Mouse (Mus musculus) olfactory bulb, adult 2 months (tissue): ENCODE data around the gene Tfcp2. TPM values are rescaled to one million over a fixed set of nuclear protein-coding genes. Genes with fewer than 3 reads are reported as not detected.
"Not testable (repeated sequence)": the region's sequence is repeated elsewhere in the genome, so short reads cannot be mapped to it uniquely, and the experiment has no call there.

Experiments
- H3K27ac ChIP-seq: fragments of 200-500 bp; 2 replicates; pipeline ENCODE4 v1.5.1; 2012; ENCODE audit warnings: low read depth, low read length; ENCODE audit not compliant: insufficient read depth
- H3K4me1 ChIP-seq: fragments of 200-500 bp; 2 replicates; pipeline ENCODE4 v1.6.1; 2012; ENCODE audit warnings: low read length; ENCODE audit not compliant: control insufficient read depth, insufficient read depth
- H3K4me3 ChIP-seq: fragments of 200-500 bp; 2 replicates; pipeline ENCODE4 v1.5.1; 2012; ENCODE audit warnings: mild to moderate bottlenecking, low read depth, low read length, moderate library complexity; ENCODE audit not compliant: insufficient read depth
- CTCF ChIP-seq: fragments of 200-500 bp; IDR thresholded peaks from 2 replicates; pipeline ENCODE4 v1.5.1; 2012; ENCODE audit warnings: low read depth, mild to moderate bottlenecking, low read length, moderate library complexity; ENCODE audit not compliant: insufficient read depth
- POLR2A ChIP-seq: fragments of 200-500 bp; IDR thresholded peaks from 2 replicates; pipeline ENCODE4 v1.6.1; 2012; ENCODE audit warnings: mild to moderate bottlenecking, low read depth, low read length, moderate library complexity; ENCODE audit not compliant: insufficient read depth
- WGBS: fragments of 180-500 bp; shearing (Covaris S2); methylation state at CpG from one replicate; pipeline ENCODE4 v1.1.7; 2018; 5-methylcytosine and 5-hydroxymethylcytosine counted together
- polyA plus RNA-seq: library from polyadenylated mRNA; stranded (reverse); fragments of >200 nt; gene quantifications from 2 replicates; pipeline ENCODE4 v1.2.4, GENCODE M21; 2012; ENCODE audit warnings: low replicate concordance; ENCODE audit not compliant: missing spikeins, insufficient read depth, insufficient read length

The Tfcp2 gene
- polyA plus RNA-seq, 1 experiment = not detected

DNA sequence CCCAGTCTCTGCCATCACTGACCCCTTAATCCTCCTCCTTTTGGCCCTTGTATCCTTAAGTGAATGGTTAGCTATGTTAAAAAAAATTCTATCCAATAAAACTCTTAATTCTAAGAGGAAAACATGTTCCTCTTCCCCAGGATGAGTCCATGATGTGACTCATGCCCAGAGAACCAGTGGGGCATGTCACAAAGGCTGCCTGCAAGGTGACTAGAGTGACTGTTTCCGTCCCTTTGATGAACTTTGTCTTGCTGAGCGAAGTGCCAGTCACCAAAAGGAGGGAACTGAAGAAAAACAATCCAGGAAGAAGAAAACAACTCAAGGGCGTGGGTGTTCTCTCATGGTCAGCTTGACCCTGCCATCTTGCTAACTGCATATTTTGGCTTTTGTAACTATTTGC lies 17.4 kb upstream of the Tfcp2 start:
- 80% methylated on average over 3 of the region's 3 CpGs for WGBS
- no peak overlapping the region for H3K27ac ChIP-seq
- H3K4me3 ChIP-seq = no peak overlapping the region
- TF ChIP-seq CTCF = no peak
- TF ChIP-seq POLR2A = no peak
- H3K4me1 ChIP-seq = 0 out of 2 replicates have a peak, but pooled peaks cover 7% of the 10 kb centered on the region

DNA sequence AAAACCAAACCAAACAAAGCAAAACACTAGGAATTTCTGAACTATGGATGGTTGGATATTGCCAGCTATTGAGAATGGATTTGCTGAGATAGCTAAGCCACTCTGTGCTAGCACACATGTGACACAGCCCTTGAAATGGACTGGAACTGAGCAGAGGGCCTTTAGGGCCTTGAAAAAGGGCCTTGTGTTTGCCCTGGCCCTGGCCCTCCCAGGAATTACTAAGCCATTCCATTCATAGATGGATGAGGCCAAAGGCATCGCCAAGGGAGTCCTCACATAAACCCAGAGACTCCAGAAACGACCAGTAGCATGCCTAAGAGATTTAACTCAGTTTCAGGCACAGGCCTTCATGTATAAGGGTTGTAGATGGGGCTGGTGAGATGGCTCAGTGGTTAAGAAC lies 14.7 kb upstream of the Tfcp2 start:
- Histone ChIP-seq H3K4me3 (no peak overlapping the region), H3K4me1 (no peaks in the 10 kb centered on the region), H3K27ac (no peak overlapping the region)
- TF ChIP-seq CTCF (no peak), POLR2A (no peak)
- WGBS = 59% methylated on average over 2 of the region's 2 CpGs

DNA sequence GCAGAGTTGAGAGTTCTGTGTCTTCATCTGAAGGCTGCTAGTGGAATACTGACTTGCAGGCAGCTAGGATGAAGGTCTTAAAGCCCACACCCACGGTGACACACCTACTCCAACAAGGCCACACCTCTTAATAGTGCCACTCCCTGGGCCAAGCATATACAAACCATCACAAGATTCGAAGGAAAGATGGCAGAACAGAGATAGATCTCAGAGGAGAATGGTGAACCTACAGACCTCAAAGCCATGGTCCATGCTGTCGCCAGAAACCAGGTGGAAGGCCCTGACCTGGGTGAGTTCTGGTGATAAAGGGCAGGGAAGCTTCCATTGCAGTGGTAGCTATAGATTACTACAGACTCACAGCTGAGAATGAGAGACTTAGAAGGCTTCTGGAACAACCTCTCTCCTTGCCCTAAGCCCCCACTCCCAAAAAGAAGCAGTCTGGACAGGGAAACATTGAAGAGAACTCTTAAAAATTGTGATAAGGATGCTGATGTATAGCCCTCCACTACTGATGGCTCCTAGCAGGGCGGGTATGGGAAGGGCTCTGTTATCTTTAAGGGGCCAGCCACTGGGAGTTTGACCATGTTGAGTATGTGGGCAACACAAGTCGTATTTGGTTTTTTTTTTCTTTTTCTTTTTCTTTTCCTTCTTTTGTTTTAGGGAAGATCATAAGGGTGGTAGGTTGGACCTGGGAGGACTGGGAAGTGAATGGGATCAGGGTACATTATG lies 6.1 kb upstream of the Tfcp2 start:
- no peak overlapping the region for H3K4me3 ChIP-seq
- H3K27ac ChIP-seq = no peak overlapping the region
- no peaks in the 10 kb centered on the region for H3K4me1 ChIP-seq
- 76% methylated on average over 5 of the region's 5 CpGs for WGBS
- TF ChIP-seq POLR2A (no peak), CTCF (no peak)

- WGBS = 86% methylated on average over 9 of the region's 9 CpGs
- H3K4me1 ChIP-seq = no peaks in the 10 kb centered on the region
- no peak overlapping the region for H3K4me3 ChIP-seq
- H3K27ac ChIP-seq = no peak overlapping the region
- TF ChIP-seq CTCF (no peak), POLR2A (no peak)
These were observed 4.6 kb upstream of the Tfcp2 start for GRCm38 (mm10) chr15:100556378-100556777.

DNA sequence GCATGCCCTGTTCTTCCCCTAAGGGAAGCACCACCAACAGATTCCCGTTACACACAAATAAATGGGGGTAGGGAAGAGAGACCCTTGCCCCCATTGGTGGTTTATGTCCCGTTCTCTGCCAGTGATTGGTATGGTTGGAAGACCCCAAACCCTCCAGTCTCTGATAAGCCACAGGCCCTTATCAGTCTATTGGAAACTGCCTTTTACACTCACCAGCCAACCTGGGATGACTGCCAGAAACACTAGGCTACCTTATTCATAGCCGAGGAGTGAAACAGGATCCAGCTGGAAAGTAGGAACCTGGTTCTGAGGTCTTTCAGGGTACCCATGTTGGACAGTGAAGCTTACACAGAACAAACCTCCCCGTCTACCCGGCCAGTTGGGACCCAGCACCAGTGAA lies 4.2 kb upstream of the Tfcp2 start:
- TF ChIP-seq POLR2A = no peak
- no peak for TF ChIP-seq CTCF
- 76% methylated on average over 5 of the region's 5 CpGs for WGBS
- Histone ChIP-seq H3K4me1 (no peaks in the 10 kb centered on the region), H3K27ac (no peak overlapping the region), H3K4me3 (no peak overlapping the region)

DNA sequence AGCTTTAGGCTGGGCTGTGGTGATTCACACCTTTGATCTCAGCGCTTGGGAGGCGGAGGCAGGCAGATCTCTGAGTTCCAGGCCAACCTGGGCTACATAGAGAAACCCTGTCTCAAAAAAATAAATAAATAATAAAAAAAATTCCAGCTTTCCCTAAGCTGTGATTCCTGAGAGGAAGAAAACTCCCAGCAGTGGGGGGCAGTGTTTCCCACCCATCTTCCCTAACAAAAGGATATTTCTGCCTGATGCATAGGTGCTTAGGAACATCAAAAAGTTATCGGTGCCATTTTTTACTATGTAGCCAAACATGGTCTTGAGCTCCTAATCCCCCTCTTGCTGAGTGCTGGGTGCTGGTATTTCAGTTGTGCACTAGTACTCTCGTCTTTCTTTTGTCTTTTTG lies 1.5 kb downstream of the Tfcp2 start:
- 72% methylated on average over 4 of the region's 4 CpGs for WGBS

GRCm38 (mm10) chr15:100543651-100544030 lies 8.2 kb downstream of the Tfcp2 start:
- not testable (repeated sequence) for H3K27ac ChIP-seq, H3K4me1 ChIP-seq, H3K4me3 ChIP-seq
- WGBS = 98% methylated on average over 14 of the region's 14 CpGs

More for the DNA sequence above, 1.5 kb downstream of the Tfcp2 start:
- TF ChIP-seq CTCF (no peak), POLR2A (no peak)
- Histone ChIP-seq H3K4me3 (no peak overlapping the region), H3K27ac (no peak overlapping the region), H3K4me1 (peaks cover 7% of the 10 kb centered on the region; the same call in 1 of the 2 replicates)

DNA sequence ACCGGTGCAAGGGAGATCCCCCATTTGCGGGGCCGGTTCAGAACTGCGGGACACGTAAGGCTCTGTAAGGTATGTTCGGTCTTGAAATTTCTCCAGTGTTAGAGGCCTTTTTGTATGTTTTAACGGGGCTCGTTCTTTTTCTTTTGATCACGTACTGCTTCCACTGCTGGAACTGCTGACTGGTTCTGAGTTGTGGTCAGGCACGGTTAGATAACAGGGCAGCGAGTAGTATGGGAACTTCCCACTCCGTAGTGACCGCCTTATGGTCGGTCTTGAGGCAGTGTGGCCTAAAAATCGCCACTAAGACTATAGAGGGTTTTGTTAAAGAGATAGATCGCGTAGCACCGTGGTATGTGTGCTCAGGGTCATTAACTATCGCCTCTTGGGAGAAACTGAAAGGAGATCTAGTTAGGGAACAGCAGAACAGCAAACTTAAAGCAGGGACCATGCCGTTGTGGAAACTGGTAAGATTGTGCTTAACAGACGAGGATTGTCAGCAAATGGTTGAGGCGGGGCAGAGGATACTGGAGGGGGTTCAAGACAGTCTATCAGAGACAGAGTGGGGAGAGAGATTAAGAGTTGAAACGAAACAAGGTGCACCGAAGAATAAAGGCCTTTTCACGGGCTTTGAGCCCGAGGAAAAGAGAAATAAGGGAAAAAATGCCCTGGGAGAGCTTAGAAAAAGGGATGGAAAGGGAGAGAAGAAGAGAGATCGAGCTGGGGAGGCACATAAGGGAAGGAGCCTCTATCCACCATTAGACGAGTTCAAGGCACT lies 8.7 kb downstream of the Tfcp2 start:
- not testable (repeated sequence) for H3K4me1 ChIP-seq, H3K4me3 ChIP-seq, H3K27ac ChIP-seq
- 97% methylated on average over 28 of the region's 28 CpGs for WGBS

DNA sequence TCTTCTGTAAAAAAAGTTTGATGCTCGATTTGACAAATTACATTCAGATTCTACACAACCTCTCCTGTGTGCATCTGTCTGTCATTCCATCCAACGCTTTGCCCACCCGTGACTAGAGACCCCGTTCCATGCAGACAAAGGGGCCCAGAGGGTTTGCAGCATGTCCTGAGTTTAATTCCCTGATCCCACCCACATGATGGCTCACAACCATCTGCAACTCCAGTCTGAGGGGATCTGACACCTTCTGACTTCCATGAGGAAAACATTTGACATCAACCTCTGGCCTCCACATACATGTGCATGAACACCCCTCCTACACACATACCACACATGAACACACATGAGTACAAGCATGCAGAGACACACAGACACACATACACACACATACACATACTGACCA lies 10.4 kb downstream of the Tfcp2 start:
- 87% methylated on average over 4 of the region's 4 CpGs for WGBS

GRCm38 (mm10) chr15:100541001-100541400 lies 10.8 kb downstream of the Tfcp2 start:
- WGBS = 71% methylated on average over 1 of the region's 1 CpGs
- not testable (repeated sequence) for H3K4me1 ChIP-seq, H3K4me3 ChIP-seq, H3K27ac ChIP-seq

More for the DNA sequence above, 10.4 kb downstream of the Tfcp2 start:
- TF ChIP-seq CTCF (no peak), POLR2A (no peak)
- no peak overlapping the region for H3K4me3 ChIP-seq
- H3K4me1 ChIP-seq = no peaks in the 10 kb centered on the region
- no peak overlapping the region for H3K27ac ChIP-seq
